Mouse (Mus musculus): Measurements from ENCODE around the gene Cldn34c1.
"Not testable (repeated sequence)": the region's sequence is repeated elsewhere in the genome, so short reads cannot be mapped to it uniquely, and the experiment has no call there.

DNA sequence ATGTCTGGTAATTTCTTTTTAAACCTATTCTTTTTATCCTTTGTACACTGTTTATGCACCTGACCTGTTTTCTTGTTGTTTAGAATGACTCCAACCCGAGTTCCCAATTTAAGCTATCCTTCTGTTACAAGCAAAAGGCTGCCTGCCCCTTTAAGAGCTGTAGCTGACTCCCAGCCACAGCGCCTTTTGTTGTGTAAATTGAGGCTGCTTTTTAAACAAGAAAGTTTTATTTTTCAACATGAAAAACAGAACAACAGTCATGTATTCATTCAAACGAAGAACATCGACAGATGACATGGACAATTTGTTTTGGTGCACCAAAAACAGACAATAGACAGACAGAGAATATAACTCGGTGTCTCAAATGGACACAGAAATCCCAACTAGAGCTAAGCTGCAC is 489 bp upstream of the Cldn34c1 start:
- not testable (repeated sequence) for TF ChIP-seq CTCF, EP300 (IDR thresholded peaks at IDR 0.05; ENCODE audit: low read depth)
